Mouse (Mus musculus) small intestine, adult 2 months (tissue): ENCODE measurements around the gene Cenpn.

ENCODE experiments used
- CTCF ChIP-seq: fragments of 200-500 bp; IDR thresholded peaks from 2 replicates; pipeline ENCODE4 v1.5.1; 2012; ENCODE audit warnings: low read depth, mild to moderate bottlenecking, control low read depth, inconsistent platforms, low read length, moderate library complexity, mixed read lengths; ENCODE audit not compliant: insufficient replicate concordance, insufficient read length; ENCODE audit errors: extremely low read depth
- POLR2A ChIP-seq: fragments of 200-500 bp; IDR thresholded peaks from 2 replicates; pipeline ENCODE4 v1.6.1; 2012; ENCODE audit warnings: low read depth, mild to moderate bottlenecking, control low read depth, inconsistent platforms, low read length, moderate library complexity

DNA sequence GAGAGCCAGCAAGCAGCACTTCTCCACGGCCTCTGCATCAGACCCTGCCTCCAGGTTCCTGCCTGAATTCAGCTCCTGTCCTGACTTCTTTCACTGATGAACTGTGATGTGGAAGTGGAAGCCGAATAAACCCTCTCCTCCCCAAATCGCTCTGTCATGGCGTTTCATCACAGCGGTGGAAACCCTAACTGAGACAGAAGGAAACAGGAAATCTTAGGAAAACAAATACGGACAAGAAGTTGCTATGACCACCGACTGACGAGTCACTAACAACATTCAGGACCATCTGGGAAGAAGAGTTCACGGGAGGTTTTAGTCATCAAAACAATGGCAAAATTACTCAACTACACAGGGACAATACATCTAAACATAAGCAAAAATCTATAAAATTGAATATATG, 28.9 kb upstream of the Cenpn start:
- TF ChIP-seq POLR2A (no peak), CTCF (no peak)
